32 mouse cellular contexts compared by ENCODE assay signal in genomic region chr8:82887234-82887633, GRCm38 (mm10). TPM values are rescaled to one million over a fixed set of nuclear protein-coding genes. Genes with fewer than 3 reads are reported as not detected.
"Had no signal": no experiment of that assay in that cellular context is flagged by ENCODE, and none has a peak within 500 bp of the region (broad histone marks: within the 10 kb centered on the region; RNA-seq: fewer than 3 reads in every experiment).

No protein-coding gene starts in this region.

- H3K36me3 ChIP-seq: heart, embryonic 13.5 days; heart, embryonic 15.5 days; hindbrain, embryonic 10.5 days; hindbrain, embryonic 12.5 days; hindbrain, embryonic 13.5 days; hindbrain, embryonic 15.5 days; intestine, embryonic 15.5 days had no signal

- H3K9ac ChIP-seq: heart, embryonic 13.5 days; heart, embryonic 15.5 days; hindbrain, embryonic 12.5 days; hindbrain, embryonic 13.5 days; hindbrain, embryonic 14.5 days; hindbrain, embryonic 15.5 days; intestine, embryonic 15.5 days; kidney, embryonic 15.5 days had no signal

- ATAC-seq: hindbrain, embryonic 16.5 days; hindbrain, postnatal 0 days; inflammation-experienced regulatory T-cells, adult 6 months; intestine, embryonic 15.5 days; intestine, embryonic 16.5 days; intestine, postnatal 0 days had no signal

- H3K27me3 ChIP-seq: heart, embryonic 13.5 days; heart, embryonic 15.5 days; hindbrain, embryonic 12.5 days; hindbrain, embryonic 13.5 days; hindbrain, embryonic 15.5 days; intestine, embryonic 15.5 days; kidney, embryonic 15.5 days had no signal

- H3K27ac ChIP-seq: heart, embryonic 13.5 days; heart, embryonic 15.5 days; hindbrain, embryonic 10.5 days; hindbrain, embryonic 12.5 days; hindbrain, embryonic 13.5 days; hindbrain, embryonic 14.5 days; hindbrain, embryonic 15.5 days; hindbrain, postnatal 0 days; intestine, embryonic 15.5 days; kidney, embryonic 15.5 days; kidney, postnatal 0 days; layer of hippocampus, adult 2 months; left cerebral cortex, adult 2 months had no signal

- H3K4me2 ChIP-seq: heart, embryonic 13.5 days; heart, embryonic 15.5 days; hindbrain, embryonic 12.5 days; hindbrain, embryonic 13.5 days; hindbrain, embryonic 14.5 days; hindbrain, embryonic 15.5 days; intestine, embryonic 15.5 days; kidney, embryonic 15.5 days had no signal

- H3K9me3 ChIP-seq: heart, embryonic 13.5 days; heart, embryonic 15.5 days; hindbrain, embryonic 10.5 days; hindbrain, embryonic 12.5 days; hindbrain, embryonic 13.5 days; hindbrain, embryonic 15.5 days; intestine, embryonic 15.5 days; kidney, embryonic 15.5 days had no signal

- H3K4me1 ChIP-seq: hindbrain, embryonic 10.5 days; intestine, embryonic 15.5 days; kidney, embryonic 15.5 days had no signal

- DNase-seq: heart, postnatal 14 days; heart, postnatal 36 days; heart, postnatal 4 days; kidney, adult 11 months; kidney, adult 18-20 months; kidney, adult 2 months; kidney, adult 8-10 months; kidney, adult 9 months; kidney, postnatal 10 days; kidney, postnatal 14 days; kidney, postnatal 25 days; kidney, postnatal 36 days; kidney, postnatal 4 days; layer of hippocampus, adult 9-11 months; layer of hippocampus, postnatal 36 days had no signal

- H3K4me3 ChIP-seq: heart, embryonic 13.5 days; heart, embryonic 15.5 days; hindbrain, embryonic 10.5 days; hindbrain, embryonic 12.5 days; hindbrain, embryonic 13.5 days; hindbrain, embryonic 15.5 days; intestine, embryonic 15.5 days; kidney, embryonic 15.5 days; layer of hippocampus, adult 2 months; left cerebral cortex, adult 2 months had no signal

RNA-seq across cellular contexts. Expression of gene Rnf150, which starts 24.1 kb away (rescaled TPM):
- polyA plus RNA-seq: inflammation-experienced regulatory T-cells, adult 6 months had no signal
